Mouse (Mus musculus) thymus, postnatal 4 days (tissue): ENCODE results near the gene Rbm45.

Experiments
- DNase-seq: peaks from one replicate; pipeline ENCODE4 v3.0.0; 2021

Gene Rbm45

DNA sequence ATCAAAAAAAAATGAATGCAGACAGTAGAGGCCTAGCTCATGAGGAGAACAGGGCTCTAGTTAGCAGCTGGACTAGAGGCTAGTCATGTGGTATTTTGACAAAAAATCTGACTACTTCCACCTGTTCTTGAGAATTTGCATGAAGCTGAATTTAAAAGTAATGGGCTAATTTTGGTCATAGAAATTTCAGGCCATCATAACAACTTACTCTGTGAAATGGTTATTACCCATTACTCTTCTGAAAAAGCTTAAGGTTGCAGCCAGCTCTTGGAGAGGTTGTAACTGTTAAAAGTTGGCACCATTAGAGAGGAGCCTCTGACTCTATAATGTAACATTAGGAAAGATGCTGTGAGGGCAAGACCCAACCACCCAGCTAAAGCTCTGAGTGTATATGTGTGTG lies 16.7 kb downstream of the Rbm45 start:
- no peak for DNase-seq

DNA sequence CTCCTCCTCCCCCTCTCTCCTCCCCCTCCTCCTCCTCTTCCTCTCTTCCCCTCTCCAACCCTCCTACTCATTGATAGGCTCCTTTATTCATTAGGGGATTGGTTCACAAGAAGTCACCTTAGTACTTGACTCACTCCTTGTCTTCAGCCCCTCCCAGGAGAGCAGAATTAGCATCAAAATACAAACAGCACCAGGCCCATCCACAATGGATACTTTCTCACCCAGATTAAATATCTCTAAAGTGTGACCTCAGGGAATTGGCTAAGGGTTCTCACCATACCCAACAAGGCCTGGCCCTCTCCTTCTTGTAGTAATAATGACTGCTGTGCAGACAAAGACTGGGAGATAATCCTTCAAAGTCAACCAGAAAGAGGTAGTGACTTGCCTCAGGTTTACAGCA lies 30.4 kb downstream of the Rbm45 start:
- no peak for DNase-seq

DNA sequence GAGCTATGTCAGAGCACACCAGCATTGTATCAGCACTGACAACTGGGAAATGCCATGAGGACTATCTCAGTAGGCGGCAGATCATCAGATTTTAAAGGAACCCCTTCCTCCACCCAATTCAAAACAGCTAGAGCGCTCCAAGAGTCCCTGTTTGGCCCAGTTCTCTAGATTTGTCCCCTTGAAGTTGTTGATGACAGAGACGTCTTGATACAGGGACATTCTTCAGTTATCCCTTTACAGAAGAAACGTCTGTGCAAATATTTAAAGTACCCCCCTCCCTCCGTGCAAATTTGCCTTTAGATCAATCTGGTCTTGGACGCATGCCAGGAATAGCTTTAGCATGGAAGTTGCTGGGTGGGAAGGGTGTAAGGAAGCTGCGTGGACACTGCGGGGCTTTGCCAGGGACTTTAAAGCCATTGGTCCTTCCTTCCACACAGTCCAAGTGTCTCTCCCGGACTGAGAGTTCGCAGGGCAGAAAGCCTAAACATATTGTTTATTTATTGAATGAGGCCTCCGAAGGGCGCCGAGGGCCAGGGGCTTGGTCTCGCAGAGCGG lies 35.9 kb downstream of the Rbm45 start:
- DNase-seq, result no peak

DNA sequence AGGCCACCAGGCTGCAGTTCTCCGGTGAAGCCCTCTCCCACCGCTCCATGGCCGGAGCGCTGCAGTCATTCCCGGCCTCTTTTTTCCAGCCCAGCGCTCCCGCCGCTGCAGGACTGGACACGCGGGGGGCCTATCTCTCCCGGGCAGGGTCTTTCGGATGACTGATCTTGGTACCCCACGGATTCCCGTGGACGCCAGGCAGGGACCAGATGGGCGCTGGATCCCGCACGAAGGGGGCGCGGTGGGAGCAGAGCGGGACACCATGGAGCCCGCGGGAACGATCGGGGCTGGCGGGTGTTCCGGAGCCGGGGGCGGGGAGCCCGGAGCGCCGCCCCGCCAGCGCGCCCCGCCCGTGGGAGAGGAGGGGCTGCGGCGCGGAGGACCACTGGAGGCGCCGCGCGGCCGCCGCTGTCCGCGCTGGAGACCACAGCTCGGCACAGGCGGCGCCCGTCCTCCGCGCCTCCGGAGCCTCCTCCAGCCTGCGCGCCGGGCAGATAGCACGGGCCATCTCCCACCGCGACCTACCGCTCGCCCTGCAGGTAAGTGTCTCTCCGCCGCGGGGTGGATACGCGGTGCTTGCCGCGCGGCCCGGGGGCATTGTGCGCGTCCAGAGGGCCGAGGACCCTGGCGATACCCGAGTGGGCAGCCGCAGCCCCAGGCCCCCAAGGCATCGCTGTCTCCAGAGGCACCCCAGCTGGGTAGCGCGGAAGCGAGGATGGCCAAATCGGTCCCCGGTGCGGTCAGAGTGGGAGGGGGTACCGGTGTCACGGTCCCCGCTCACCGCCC lies 36.6 kb downstream of the Rbm45 start, which contains the start of gene Osbpl6:
Osbpl6 (plus strand) TSS at position 358 of the 786 bp plus-strand sequence.
- peak; percentile 44 for DNase-seq

DNA sequence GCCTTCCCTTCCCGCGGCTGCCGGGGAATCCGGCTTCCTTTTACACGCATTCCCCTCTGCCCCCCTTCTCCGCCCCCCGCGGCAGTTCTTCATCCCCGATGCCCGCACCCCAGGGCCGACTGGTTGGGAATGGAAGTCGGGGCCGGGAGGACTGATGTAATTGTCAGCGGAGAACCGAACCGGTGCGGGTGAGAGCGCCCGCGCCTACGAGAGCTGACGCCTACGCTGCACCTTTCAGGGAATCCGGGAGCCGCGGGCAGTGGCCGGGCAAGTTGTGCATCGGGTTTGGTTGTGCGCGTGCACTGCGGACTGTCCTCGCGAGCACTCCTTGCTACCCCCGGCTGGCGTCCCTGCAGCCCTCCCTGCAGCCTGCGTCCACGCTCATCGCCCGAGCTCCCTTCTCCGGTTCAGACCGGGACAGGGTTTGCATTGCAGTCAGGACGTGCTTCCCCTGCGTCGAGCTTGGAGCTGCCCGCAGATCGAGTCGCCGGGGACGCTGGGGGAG lies 37.2 kb downstream of the Rbm45 start:
- DNase-seq, result peak; percentile 28

DNA sequence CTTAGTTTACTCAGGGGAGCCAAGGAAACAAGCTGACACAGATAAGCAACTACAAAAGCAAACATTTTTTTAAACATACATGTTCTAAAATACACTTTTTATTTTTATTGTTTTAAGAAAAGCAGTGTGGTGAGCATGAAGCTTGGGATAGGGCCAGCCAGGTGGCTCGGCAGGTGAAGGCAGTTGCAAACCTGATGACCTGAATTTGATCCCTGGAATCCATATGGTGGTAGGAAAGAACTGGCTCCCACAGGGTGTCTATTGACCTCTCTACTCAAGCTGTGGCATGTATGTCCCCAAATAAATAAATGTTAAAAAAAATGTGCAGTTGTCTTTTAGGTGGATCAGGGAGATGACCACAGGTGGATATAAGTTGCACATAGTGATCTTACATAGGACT lies 39.7 kb downstream of the Rbm45 start:
- no peak for DNase-seq

DNA sequence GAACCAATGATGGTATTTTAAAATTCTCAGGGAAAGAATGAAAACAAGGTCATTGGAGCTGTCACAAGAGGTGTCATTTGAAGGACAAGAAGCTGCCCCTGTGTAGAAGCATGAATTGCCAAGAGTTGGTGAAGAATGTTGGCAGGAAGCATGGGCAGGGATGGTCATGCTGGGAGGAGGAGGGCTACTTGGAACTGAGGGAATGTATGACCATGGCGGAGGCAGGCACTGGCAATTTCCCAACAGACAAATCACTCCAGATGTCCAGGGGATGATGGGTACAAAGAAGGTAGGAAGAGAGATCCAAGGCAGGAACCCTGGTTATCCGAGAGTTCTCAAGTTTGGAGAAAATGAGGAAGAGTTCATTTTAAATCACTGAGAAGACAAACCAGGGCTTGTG lies 40.2 kb downstream of the Rbm45 start:
- DNase-seq, result no peak

DNA sequence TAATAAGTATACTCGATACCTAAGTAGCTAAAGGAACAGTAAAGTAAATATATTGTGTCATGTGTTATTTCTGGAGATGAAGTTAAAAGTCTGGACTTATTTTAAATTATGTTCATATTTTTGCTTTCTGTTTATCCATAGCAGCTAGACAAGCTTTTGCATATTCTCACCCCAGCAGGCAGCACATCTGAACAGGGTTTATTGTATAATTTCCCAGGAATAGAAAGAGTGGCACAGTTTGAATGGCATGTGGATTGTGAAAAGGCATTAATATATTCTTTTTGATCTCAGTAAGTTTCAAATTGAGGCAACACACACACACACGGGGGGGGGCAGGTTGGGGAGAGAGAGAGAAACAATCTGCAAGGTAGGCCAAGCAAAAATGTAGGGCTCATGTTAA lies 43.1 kb downstream of the Rbm45 start:
- DNase-seq, result no peak

DNA sequence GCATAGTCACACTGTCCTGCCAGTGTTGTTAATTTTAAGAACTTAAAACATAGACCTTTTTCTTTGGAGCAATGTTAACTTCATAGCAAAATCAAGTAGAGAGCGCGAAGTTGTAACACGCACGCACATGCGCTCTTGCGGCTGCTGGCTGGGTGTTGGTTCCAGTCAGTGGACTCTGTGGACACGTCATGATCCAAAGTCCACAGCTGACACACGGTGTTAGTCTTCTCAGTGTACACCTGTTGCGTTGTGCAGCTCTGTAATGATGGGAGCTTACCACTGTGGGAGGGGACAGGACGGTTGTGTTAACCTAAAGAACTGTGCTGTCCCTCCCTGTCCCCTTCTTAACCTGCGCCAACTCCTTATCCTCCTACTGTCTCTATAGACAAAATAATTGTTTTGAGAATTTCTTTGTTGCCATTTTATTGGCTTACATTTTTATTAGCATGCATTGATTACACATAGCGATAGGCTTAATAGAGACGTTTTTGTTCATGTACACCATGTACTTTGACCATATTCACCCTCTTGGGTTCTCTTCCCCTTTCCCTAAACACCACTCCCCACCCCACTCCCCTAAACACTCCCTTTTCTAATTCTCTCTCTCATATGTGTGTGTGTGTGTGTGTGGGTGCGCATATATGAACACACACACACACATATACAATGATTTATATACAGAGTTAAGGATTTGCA lies 47.8 kb downstream of the Rbm45 start:
- DNase-seq, result no peak

DNA sequence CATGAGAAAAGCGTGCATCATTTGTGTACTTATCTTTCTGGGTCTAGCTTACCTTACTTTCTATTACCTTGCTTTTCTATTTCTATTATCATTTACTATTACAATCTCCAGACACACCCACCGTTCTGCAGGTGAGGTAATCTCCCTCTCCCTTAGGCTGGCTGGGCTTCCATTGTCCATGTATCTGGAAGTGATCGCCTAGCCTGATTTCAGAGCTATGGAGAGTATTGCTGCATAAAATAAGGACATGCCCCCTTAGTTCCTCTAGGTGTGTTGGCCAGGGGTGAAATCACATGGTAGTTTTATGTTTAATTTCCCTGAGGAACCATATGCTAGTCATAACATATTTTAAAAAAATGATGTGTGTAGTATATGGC lies 48.3 kb downstream of the Rbm45 start:
- DNase-seq, result no peak

DNA sequence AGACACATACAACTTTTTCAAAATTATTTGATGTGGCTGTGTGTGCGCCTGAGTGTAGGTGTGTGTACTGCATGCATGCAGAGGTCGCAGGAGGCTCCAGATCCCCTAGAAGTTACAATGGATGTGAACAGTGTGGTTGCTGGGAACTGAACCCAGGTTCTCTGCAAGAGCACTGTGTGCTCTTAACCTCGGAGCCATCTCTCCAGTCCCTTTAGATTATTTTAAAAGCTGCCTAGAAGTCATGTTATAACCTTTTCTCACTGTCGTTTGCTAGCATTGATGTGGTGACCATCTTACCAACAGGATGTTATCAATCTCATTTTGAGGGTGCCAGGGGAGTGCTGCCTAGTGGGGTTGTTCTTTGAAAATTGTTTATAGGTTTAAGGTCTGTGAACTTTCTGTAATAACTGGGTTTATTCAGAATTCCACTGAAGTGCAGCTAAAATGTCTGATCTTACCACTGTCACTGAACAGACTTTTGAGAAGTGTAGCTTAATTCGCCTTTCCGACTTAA lies 51.7 kb downstream of the Rbm45 start:
- no peak for DNase-seq

DNA sequence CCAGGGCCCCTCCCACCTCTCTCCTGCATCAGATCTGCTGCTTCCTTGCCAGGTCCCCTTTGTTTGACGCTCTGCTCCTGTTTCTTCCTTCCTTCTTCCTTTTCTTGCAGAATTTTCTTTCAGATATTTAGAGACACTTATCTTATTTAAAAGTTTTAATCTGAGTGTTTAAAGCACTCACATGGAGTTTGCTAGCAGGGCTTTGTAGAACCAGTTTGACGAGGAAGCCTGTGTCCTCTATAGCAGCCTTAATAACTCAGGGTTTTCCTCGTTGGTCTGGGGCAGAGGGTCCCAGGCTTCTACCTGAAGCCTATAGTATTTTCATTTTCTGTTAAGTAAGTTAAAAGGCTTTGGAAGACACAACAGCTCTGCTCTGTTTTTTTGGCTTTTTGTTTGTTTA lies 57.0 kb downstream of the Rbm45 start:
- no peak for DNase-seq

DNA sequence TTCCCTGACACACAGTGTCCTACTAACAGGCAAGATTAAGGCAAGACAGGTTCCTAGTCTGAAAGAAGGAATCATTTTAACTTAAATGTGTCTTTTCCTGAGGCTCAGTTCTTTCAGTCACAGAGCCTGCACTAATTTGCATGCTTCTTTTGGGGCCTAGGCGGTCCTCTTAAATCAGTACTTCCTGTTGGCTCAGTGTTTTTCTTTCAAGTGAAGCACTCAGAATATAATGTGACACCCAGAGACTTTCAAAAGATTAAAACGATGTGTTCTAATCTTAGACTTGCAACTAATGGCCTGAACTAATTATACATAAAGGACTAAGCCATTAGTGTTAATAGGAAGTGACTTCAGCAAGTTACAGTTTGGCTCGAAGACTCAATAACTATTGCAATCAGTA lies 59.5 kb downstream of the Rbm45 start:
- no peak for DNase-seq

DNA sequence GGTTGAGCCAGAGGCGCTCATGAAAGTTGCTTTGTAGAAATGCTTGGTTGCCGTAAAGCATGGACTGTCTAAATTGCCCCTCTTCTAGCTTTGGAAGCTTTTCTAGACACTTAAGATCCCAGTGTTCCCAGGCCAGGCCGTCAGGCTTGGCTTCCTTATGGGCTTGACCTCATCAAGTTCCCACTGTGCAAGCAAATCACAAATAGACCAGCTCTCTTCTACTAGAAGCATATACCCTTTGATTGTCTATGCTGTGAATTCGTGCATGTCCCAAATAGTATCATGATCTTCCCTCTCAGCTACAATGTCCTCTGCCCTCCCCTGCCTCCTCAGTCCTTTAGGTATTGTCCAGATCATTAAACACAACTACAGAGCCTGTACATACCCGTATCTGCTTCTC lies 60.1 kb downstream of the Rbm45 start:
- DNase-seq, result no peak

DNA sequence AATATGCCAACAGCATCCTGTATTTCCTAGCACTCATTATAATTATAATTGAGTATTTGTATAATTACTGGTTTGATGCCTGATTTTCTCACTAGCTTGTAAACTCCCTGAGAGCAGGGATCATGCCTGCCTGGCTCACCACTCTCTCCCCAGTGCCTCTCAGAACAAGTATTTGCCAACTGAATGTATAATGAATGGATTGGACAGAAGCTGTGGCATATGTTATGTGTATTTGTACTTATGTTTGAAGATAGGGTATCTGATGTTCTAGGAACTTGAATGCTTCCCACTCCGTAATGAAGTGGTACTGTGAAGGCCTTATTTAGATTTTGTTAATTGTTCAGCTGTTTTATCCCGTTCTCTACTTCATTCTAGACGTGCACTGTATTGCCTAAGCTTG lies 60.8 kb downstream of the Rbm45 start:
- DNase-seq, result no peak
